Mouse (Mus musculus) ES-E14 (cell line): ENCODE measurements around the gene Bpgm. TPM values are rescaled to one million over a fixed set of nuclear protein-coding genes. Genes with fewer than 3 reads are reported as not detected.

Experiments used
- DNase-seq: peaks from one replicate; pipeline ENCODE4 v3.0.0-alpha.2; 2013; ENCODE audit warnings: low read depth, low spot score
- H3K27ac ChIP-seq: 2 replicates; pipeline ENCODE4 v1.5.1; 2012; ENCODE audit warnings: low read depth, mild to moderate bottlenecking, low read length, moderate library complexity, mixed read lengths; ENCODE audit not compliant: poor library complexity, insufficient read depth, severe bottlenecking
- H3K36me3 ChIP-seq: 2 replicates; pipeline ENCODE4 v1.6.1; 2012; ENCODE audit warnings: mild to moderate bottlenecking, low read length, moderate library complexity, mixed read lengths; ENCODE audit not compliant: control insufficient read depth, poor library complexity, insufficient read depth, severe bottlenecking
- H3K4me1 ChIP-seq, 2 experiments: fragments of 150-350 bp in 1 of 2; sonication (generic) in 1 of 2; 2 replicates each; pipeline ENCODE4 v1.6.1; 2012; ENCODE audit warnings: low read length in 2 of 2, mild to moderate bottlenecking in 1 of 2, mixed read lengths in 1 of 2; ENCODE audit not compliant: control insufficient read depth in 2 of 2, insufficient read depth in 2 of 2, poor library complexity in 1 of 2
- H3K4me3 ChIP-seq, 2 experiments: fragments of 150-350 bp in 1 of 2; sonication (generic) in 1 of 2; 2 replicates each; pipeline ENCODE4 v1.5.1; 2012; ENCODE audit warnings: low read length in 2 of 2, low read depth in 1 of 2, mild to moderate bottlenecking in 1 of 2, mixed read lengths in 1 of 2; ENCODE audit not compliant: insufficient read depth in 1 of 2, poor library complexity in 1 of 2, severe bottlenecking in 1 of 2
- H3K9ac ChIP-seq: 2 replicates; pipeline ENCODE4 v1.6.1; 2012; ENCODE audit warnings: low read depth, mild to moderate bottlenecking, low read length, mixed read lengths; ENCODE audit not compliant: poor library complexity, insufficient read depth, severe bottlenecking
- H3K9me3 ChIP-seq: fragments of 150-350 bp; sonication (generic); 2 replicates; pipeline ENCODE4 v1.6.1; 2012; ENCODE audit warnings: low read depth, mild to moderate bottlenecking, low read length; ENCODE audit not compliant: control insufficient read depth, insufficient read depth
- CHD2 ChIP-seq: IDR thresholded peaks from 2 replicates; pipeline ENCODE4 v1.6.1; 2014; ENCODE audit warnings: mild to moderate bottlenecking, low read depth, low read length, inconsistent platforms
- HCFC1 ChIP-seq: IDR thresholded peaks from 2 replicates; pipeline ENCODE4 v1.6.1; 2012; ENCODE audit warnings: low read length, inconsistent platforms, borderline replicate concordance; ENCODE audit not compliant: insufficient read depth
- MAFK ChIP-seq: IDR thresholded peaks from 2 replicates; pipeline ENCODE4 v1.6.1; 2014; ENCODE audit warnings: mild to moderate bottlenecking, low read depth, low read length, inconsistent platforms; ENCODE audit not compliant: insufficient read depth
- ZC3H11A ChIP-seq: IDR thresholded peaks from 2 replicates; pipeline ENCODE4 v1.6.1; 2012; ENCODE audit warnings: low read depth, mild to moderate bottlenecking, inconsistent platforms, low read length, borderline replicate concordance
- ZNF384 ChIP-seq: IDR thresholded peaks from 2 replicates; pipeline ENCODE4 v1.6.1; 2012; ENCODE audit warnings: low read depth, low read length, inconsistent platforms
- in situ Hi-C, 2 experiments: fragments of 600-800 bp; cut with MboI; formaldehyde crosslinking; loops; one replicate each; pipeline ENCODE4 v1.15.1; 2025; ENCODE audit warnings: low sequenced_read_pairs in 2 of 2, inconsistent platforms in 1 of 2; ENCODE audit not compliant: unreplicated experiment in 2 of 2
- total RNA-seq: library from RNA; depleted of rRNA; stranded (reverse); fragments of 300-350 nt; gene quantifications from 2 replicates; pipeline ENCODE4 v1.2.3, GENCODE M21; 2012

Gene Bpgm
- total RNA-seq, 1 experiment = 17.6 TPM

DNA sequence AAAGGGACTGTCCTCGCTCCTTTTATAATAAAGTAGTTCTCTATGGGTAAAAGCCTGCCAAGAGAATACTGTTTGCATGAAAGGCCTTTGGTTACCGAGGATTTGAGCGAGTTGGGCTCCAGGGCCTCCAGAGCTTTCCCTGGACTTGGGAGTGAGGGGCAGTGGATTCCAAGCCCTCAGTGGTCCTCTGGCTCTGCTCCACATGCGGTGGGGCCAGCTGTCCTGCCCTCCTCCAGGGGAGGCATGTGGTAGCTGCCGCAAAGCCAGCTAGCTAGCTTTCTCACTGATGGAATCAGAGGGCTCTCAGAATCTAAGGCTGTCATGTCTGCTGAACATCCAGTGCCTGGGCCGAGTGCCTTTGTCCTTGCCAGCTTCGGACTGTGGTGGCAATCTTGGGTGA, 26.3 kb downstream of the Bpgm start:
- in situ Hi-C loops = no loop called here
- no peak overlapping the region for H3K27ac ChIP-seq
- 0 out of 4 replicates have a peak, but pooled peaks cover 0 to 4% of the 10 kb centered on the region in 2 experiments for H3K4me1 ChIP-seq
- no peak overlapping the region for H3K9ac ChIP-seq
- H3K4me3 ChIP-seq = no peak overlapping the region
- DNase-seq = no peak
- H3K36me3 ChIP-seq = no peaks in the 10 kb centered on the region
- TF ChIP-seq ZNF384 (no peak), HCFC1 (no peak), MAFK (no peak), ZC3H11A (no peak), CHD2 (no peak)
- H3K9me3 ChIP-seq = no peaks in the 10 kb centered on the region

DNA sequence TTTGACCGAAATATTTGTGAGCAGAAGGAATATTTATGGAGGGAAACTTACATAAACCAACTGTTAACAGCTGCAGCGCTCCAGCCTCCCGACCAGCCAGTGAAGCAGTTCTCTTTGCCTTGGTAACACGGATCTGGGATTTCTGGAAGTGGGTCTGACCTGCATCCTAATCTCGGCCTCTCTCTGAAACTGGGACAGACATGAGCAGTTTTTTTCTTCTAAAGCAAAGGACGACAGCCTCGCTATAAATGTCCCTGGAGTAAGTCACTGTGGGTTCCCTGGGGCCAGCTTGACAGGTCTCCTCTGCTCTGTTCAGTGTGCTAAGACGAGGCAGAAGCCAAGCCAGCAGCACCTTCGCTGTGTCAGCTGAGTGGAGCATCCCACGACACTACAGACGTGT, 29.9 kb downstream of the Bpgm start:
- TF ChIP-seq HCFC1 (no peak), CHD2 (no peak), ZNF384 (no peak), MAFK (no peak), ZC3H11A (no peak)
- H3K4me3 ChIP-seq = no peak overlapping the region
- H3K4me1 ChIP-seq = 0 out of 4 replicates have a peak, but pooled peaks cover 0 to 3% of the 10 kb centered on the region in 2 experiments
- H3K27ac ChIP-seq = no peak overlapping the region
- no peaks in the 10 kb centered on the region for H3K36me3 ChIP-seq
- H3K9me3 ChIP-seq = no peaks in the 10 kb centered on the region
- in situ Hi-C loops = no loop called here
- no peak overlapping the region for H3K9ac ChIP-seq
- DNase-seq = no peak

DNA sequence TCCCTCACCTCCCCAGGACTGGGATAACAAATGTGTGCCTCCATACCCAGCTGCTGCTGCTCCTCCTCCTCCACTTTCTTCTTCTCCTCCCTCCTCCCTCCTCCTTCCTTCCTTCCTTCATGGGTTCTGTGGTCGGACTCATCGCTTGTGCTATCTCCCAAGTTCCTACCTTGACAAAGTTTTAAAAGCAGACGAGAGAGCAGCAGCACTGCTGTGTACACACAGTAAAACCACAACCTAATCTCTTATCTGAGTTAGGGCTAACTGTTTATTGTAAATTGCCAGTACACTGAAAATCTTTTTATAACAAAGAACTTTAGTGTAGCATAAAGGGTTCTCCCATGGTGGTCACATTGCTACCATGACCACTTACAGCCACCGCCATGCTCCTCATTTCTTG, 31.6 kb downstream of the Bpgm start:
- DNase-seq = no peak
- Histone ChIP-seq H3K4me1 (0 out of 4 replicates have a peak, but pooled peaks cover 0 to 3% of the 10 kb centered on the region in 2 experiments), H3K36me3 (no peaks in the 10 kb centered on the region), H3K27ac (no peak overlapping the region), H3K9me3 (no peaks in the 10 kb centered on the region), H3K4me3 (no peak overlapping the region), H3K9ac (no peak overlapping the region)
- in situ Hi-C loops = no loop called here
- TF ChIP-seq HCFC1 (no peak), CHD2 (no peak), ZNF384 (no peak), ZC3H11A (no peak), MAFK (no peak)

DNA sequence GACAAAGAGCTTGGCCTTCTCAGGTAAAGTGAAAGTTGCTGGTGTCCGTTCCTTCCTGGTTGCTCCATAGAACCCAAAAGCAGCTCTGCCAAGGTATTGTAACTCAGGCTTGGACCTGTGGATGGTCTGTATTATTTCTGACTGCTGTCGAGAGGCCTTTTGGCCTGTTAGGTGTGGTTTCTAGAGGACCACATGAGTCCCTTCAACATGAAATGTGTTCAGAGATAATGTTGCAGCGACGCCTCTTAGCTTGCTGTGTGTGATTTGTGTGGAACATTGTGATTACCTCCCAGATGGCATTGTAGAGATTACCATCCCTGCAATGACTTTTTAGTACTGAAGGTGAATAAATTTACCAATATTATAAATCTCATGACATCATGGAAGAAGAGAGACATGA, 32.0 kb downstream of the Bpgm start:
- Histone ChIP-seq H3K36me3 (no peaks in the 10 kb centered on the region), H3K4me3 (no peak overlapping the region), H3K27ac (no peak overlapping the region), H3K4me1 (0 out of 4 replicates have a peak, but pooled peaks cover 0 to 3% of the 10 kb centered on the region in 2 experiments), H3K9me3 (no peaks in the 10 kb centered on the region), H3K9ac (no peak overlapping the region)
- in situ Hi-C loops = no loop called here
- no peak for DNase-seq
- TF ChIP-seq HCFC1 (no peak), MAFK (no peak)

- TF ChIP-seq ZC3H11A (no peak), MAFK (no peak), CHD2 (no peak), ZNF384 (no peak), HCFC1 (no peak)
- H3K4me3 ChIP-seq = no peak overlapping the region
- H3K4me1 ChIP-seq = no peaks in the 10 kb centered on the region
- H3K27ac ChIP-seq = no peak overlapping the region
- H3K9ac ChIP-seq = no peak overlapping the region
- no peaks in the 10 kb centered on the region for H3K36me3 ChIP-seq
- no peaks in the 10 kb centered on the region for H3K9me3 ChIP-seq
- no peak for DNase-seq
- in situ Hi-C loops = loop anchor here (10.0 kb wide), 1 partner anchor 245 kb away; no protein-coding TSS in a partner anchor
Observed at GRCm38 (mm10) chr6:34510277-34510676, 34.3 kb downstream of the Bpgm start.
